Mouse (Mus musculus): ENCODE measurements at regions not wholly inside any gene's neighbourhood (a gene's known extent, or its start where the extent isn't known, plus 50 kb on each side); places are given as distances from the start of the nearest gene placed in this dataset.

DNA sequence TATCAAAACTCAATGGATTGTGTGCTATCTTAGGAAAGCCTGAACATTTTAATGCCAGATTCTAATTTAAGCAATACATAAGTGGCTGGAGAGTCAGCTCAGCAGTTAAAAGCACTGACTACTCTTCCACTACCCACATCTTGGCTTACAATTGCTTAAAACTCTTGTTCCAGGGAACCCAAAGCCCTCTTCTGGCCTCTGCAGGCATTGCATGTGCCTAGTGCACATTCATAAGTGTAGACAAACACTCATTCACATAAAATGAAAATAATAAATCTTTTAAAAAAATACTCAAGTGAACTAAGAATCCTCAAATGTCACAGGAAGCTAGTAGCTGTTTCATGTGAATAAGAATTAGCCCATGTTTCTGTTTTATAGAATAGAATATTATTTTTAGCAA is 236.5 kb downstream of the Agtpbp1 start:
- Histone ChIP-seq H3K4me3 (ENCODE audit: insufficient read depth, low read depth, low read length) (no peak overlapping the region), H3K27ac (replicated peaks; ENCODE audit: low read depth, low read length) (no peak overlapping the region), H3K4me1 (ENCODE audit: control insufficient read depth, insufficient read depth, insufficient read length, low read length) (no peaks in the 10 kb centered on the region)

DNA sequence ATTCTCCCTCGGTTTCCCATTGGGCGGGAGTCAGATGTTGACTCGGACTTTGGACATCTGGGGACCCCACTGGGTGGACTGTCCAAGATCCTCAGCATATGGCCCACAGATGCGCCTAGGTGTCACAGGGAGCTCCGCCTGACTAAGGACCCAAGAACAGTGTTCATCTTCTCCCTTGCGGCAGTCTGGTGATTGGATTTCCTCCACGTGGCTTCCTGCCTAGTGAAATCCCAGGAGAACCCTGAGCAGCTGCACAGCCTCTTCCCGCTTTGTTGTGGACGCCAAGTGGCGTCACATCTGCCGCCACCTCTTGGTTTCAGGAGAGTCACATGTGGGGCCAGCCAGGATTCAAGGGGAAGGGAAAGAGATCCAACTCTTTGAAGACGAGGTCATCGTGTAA is 243.2 kb downstream of the Agtpbp1 start:
- H3K27ac ChIP-seq (replicated peaks; ENCODE audit: low read depth, low read length): no peak overlapping the region
- H3K4me1 ChIP-seq (ENCODE audit: control insufficient read depth, insufficient read depth, insufficient read length, low read length): no peaks in the 10 kb centered on the region
- H3K4me3 ChIP-seq (ENCODE audit: insufficient read depth, low read depth, low read length): no peak overlapping the region

DNA sequence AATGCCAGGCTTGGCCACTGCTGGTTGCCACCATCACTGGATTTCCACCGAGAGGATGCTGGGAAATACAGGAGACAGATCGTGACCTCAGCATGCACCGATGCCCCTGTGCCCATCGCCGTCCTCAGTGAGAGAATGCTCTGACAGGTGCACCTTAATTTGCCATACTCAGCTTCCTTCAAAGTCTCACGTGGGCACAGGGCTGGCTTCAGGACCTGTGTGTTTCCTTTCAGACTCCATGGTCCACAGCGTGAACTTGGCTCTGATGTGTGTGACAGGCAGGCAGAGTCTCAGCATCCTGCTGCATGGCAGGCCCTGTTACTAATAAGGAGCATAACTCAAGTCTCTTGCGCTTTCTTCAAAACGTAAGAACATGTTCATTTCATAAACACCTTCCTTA is 246.6 kb downstream of the Agtpbp1 start:
- Histone ChIP-seq H3K4me1 (ENCODE audit: control insufficient read depth, insufficient read depth, insufficient read length, low read length) (no peaks in the 10 kb centered on the region), H3K27ac (replicated peaks; ENCODE audit: low read depth, low read length) (no peak overlapping the region), H3K4me3 (ENCODE audit: insufficient read depth, low read depth, low read length) (no peak overlapping the region)

DNA sequence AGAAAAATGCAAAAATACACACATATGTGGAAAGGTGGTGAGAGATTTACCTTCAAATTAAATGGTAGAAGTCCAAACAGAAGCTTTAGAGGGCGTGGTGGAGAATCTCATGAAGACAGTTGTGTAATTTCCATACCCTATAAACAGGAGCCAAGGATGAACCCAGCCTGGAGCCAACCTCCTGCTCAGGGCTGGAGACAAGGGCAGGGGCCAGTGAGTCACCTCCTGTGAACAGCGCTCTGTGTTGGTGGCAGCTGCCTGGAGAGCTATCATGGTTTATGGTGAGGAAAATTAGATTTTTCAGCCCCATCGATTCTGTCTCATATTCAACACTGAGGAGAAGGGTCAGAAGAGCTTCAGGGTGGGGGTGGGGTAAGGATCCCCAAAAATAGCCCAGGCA is 261.1 kb downstream of the Agtpbp1 start:
- Histone ChIP-seq H3K4me1 (ENCODE audit: control insufficient read depth, insufficient read depth, insufficient read length, low read length) (no peaks in the 10 kb centered on the region), H3K4me3 (ENCODE audit: insufficient read depth, low read depth, low read length) (no peak overlapping the region), H3K27ac (replicated peaks; ENCODE audit: low read depth, low read length) (no peak overlapping the region)

DNA sequence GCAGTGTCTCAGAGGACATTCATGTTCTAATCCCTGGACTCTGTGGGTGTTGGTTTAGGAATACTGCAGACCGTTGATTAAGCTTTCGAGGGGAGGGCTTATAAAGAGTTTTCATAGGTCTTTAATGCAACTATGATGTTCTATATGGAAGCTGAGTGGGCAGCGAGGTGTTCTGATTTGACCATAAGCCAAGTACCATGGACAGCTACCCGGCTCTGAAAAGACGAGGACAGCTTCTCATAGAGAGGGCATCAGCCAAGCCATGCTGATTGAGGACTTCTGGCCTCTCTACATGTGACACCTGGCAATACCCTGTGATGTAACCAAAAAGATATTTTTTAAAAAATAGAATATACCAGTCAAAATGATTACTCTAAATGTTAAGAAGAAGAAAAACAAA is 261.6 kb downstream of the Agtpbp1 start:
- Histone ChIP-seq H3K27ac (replicated peaks; ENCODE audit: low read depth, low read length) (no peak overlapping the region), H3K4me1 (ENCODE audit: control insufficient read depth, insufficient read depth, insufficient read length, low read length) (no peaks in the 10 kb centered on the region)

DNA sequence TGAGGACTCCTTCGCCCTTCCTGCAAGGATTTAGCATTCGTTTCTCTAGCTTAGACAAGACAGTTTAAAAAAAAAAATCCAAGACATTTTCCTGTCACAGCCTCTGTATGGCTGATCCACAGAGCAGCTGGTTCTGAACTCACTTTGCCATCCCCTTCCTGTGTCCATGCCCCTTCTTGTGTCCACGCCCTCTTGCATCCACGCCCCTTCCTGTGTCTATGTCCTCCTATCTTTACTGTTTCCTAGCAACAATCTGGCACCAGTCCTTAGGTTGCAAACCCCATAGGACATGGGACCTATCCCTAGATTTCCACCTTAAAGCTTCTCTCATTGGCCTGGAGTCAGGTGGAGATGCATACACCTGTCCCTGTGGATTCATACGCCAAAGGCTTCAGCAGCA is 264.8 kb downstream of the Agtpbp1 start:
- Histone ChIP-seq H3K27ac (replicated peaks; ENCODE audit: low read depth, low read length) (no peak overlapping the region), H3K4me1 (ENCODE audit: control insufficient read depth, insufficient read depth, insufficient read length, low read length) (no peaks in the 10 kb centered on the region), H3K4me3 (ENCODE audit: insufficient read depth, low read depth, low read length) (no peak overlapping the region)

More for the DNA sequence above, 261.6 kb downstream of the Agtpbp1 start:
- no peak overlapping the region for H3K4me3 ChIP-seq (ENCODE audit: insufficient read depth, low read depth, low read length)

DNA sequence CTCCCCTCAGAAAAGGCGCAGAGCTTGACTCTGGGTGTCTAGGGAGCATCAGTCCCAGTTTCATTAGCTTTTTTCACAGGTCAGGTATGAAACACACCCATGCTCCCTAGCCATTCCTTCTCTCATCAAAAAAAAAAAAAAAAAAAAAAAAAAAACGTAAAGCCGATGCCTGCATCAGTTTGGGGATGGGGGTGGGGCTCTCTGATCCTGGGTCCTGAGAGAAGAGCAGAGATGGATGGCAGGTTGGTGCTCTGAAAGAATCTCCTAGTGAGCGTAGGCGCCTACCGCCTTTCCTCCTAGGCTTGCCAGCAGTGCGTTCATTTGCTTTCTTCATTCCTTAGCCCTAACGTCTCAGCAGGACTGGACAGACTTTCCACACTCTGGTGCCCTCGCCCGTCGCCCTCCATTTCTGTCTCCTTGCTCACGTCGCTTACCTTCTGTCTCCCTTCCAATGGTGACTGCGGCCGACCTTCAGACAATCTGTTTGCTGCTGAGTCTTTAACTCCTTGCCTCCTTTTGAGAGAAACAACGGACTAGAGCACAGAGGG is 267.5 kb downstream of the Agtpbp1 start:
- Histone ChIP-seq H3K4me1 (ENCODE audit: control insufficient read depth, insufficient read depth, insufficient read length, low read length) (no peaks in the 10 kb centered on the region), H3K27ac (replicated peaks; ENCODE audit: low read depth, low read length) (no peak overlapping the region), H3K4me3 (ENCODE audit: insufficient read depth, low read depth, low read length) (no peak overlapping the region)

DNA sequence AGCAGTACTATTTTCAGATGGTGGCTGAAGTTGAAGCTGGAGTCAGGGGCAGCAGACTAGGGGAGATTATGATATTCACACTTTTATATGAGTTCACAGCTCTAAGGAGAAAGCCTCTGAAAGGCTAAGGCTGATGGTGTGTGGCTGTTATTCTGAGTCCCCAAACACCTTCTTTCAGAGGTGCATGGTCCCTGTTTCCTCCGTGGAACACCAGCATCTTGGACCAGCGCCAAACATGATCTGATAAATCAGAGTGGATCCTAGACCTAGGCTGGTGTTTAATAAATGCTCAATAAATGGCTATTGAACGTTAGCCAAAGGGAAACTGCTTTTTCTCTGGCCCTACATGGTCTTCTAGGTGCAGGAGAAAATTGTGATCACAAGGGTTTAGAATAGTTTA is 269.2 kb downstream of the Agtpbp1 start:
- Histone ChIP-seq H3K27ac (replicated peaks; ENCODE audit: low read depth, low read length) (no peak overlapping the region), H3K4me1 (ENCODE audit: control insufficient read depth, insufficient read depth, insufficient read length, low read length) (no peaks in the 10 kb centered on the region), H3K4me3 (ENCODE audit: insufficient read depth, low read depth, low read length) (no peak overlapping the region)

DNA sequence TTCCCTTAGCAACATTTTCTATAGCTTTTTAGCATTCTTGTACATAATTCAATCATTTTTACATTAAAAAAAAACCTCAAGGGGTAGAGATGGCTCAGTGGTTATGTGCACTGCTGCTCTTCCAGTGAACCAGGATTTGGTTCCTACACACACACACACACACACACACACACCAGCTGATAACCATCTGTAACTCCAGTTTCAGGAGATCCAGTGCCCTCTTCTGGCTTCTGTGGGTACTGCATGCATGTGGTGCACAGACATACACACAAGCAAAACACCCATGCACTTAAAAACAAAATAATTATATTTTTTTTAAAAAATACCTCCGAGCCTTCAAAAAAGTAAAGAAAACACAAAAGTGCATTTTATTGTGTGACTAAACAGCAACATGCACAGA is 270.6 kb downstream of the Agtpbp1 start:
- Histone ChIP-seq H3K4me3 (ENCODE audit: insufficient read depth, low read depth, low read length) (no peak overlapping the region), H3K27ac (replicated peaks; ENCODE audit: low read depth, low read length) (no peak overlapping the region), H3K4me1 (ENCODE audit: control insufficient read depth, insufficient read depth, insufficient read length, low read length) (no peaks in the 10 kb centered on the region)

DNA sequence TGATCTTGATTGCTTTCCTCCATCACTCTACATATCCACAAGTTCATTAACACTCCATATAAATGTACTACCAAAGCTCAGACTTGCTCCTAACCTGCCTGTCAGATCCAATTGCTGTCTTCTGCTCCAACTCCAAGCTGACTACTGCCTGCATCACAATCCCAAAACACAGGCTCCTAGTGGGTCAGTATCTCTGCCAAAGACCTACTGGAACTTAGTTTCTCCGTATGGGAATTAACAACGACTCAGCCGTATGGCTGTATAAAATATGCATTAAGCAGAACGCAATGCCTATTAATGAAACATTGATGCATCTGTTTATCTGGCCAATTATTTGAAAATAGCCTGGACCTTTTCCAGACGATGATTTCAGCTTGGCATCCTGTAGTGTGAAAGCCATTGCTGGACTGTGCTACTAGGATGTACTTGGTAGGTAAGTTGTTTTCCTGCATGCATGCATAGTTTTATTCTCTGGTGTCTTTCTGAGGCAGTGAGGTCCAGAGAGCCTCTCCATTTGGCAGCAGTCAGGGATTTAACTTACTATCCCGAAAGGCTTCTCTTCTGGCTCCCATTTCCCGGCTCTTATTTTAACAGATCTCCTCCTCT is 271.2 kb downstream of the Agtpbp1 start:
- no peaks in the 10 kb centered on the region for H3K4me1 ChIP-seq (ENCODE audit: control insufficient read depth, insufficient read depth, insufficient read length, low read length)
- no peak overlapping the region for H3K27ac ChIP-seq (replicated peaks; ENCODE audit: low read depth, low read length)
- no peak overlapping the region for H3K4me3 ChIP-seq (ENCODE audit: insufficient read depth, low read depth, low read length)

DNA sequence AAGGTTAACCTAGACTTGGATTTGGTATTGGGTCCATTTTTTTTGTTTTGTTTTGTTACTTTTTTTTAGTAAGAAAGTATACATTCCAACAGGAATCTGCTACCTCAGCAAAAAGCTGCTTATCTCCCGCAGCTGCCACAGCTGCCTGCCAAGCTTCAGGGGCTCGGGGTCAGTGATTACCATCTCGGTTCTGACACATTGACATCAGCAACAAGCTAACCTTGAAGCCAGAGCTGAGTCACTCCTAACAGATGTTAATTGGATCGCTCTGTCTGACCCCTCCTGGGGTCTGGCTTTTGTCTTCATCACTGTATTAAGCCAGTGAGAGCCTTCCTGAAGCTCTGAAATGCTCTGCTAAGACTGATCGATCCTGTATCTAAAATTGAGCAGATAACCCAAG is 292.1 kb downstream of the Agtpbp1 start:
- no peak overlapping the region for H3K4me3 ChIP-seq (ENCODE audit: insufficient read depth, low read depth, low read length)
- no peak overlapping the region for H3K27ac ChIP-seq (replicated peaks; ENCODE audit: low read depth, low read length)
- H3K4me1 ChIP-seq (ENCODE audit: control insufficient read depth, insufficient read depth, insufficient read length, low read length): no peaks in the 10 kb centered on the region

DNA sequence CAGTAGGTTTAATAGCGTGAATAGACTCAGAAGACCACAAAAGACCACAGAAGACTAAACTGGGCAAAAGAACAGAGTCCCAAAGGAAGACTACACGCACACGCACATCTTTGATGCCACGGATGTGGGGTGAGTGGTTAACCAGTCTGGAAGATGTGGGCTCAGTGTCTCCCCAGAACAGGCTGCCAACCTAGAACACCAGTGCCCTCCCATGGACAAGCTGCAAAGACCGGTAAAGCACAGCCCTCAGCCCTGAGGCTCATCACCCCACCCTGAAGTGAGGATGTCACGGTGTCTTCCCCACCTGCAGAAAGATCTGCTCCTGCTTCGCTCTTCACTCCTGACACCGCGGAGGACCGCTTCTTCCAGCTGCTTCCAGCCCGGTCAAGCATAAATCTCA is 295.9 kb downstream of the Agtpbp1 start:
- Histone ChIP-seq H3K27ac (replicated peaks; ENCODE audit: low read depth, low read length) (no peak overlapping the region), H3K4me3 (ENCODE audit: insufficient read depth, low read depth, low read length) (no peak overlapping the region)

DNA sequence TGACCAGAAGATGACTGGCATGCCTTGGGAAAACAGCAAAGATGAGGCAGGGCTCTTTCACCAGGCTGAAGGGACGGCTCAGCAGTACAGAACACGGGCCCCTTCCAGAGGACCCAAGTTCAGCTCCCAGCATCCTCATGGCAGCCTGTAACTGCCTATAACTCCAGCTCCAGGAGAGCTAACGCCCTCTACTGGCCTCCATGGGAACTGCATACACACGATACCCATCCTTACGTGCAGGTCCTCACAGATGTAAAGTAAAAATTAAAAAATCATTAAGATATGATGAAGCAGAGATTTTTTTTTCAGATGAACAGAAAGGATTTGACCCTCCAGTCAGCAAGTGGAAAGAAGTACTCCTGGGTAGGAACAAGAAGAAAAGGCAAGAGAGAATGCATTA is 303.8 kb downstream of the Agtpbp1 start:
- H3K27ac ChIP-seq (replicated peaks; ENCODE audit: low read depth, low read length): no peak overlapping the region
- H3K4me3 ChIP-seq (ENCODE audit: insufficient read depth, low read depth, low read length): no peak overlapping the region
- H3K4me1 ChIP-seq (ENCODE audit: control insufficient read depth, insufficient read depth, insufficient read length, low read length): no peaks in the 10 kb centered on the region

More for the DNA sequence above, 295.9 kb downstream of the Agtpbp1 start:
- no peaks in the 10 kb centered on the region for H3K4me1 ChIP-seq (ENCODE audit: control insufficient read depth, insufficient read depth, insufficient read length, low read length)

DNA sequence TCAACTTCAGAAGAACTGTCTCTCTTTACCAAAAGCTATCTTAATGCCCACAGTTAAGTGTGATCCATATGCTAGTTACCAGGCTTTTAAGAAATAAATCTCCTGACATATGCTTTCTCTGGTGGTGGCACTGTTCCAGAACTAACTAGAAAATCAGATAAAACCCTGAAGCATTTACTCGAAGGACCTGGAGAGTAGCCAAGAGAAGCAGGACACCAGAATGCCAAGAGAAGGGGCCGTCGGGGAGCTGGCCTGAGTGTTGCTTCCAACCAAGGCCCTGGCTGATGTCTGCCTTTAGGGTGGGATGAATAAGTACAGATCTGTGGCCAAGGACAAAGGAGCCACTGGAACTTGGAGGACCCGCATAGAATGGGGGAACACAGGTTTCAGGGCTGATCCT is 305.9 kb downstream of the Agtpbp1 start:
- Histone ChIP-seq H3K27ac (replicated peaks; ENCODE audit: low read depth, low read length) (no peak overlapping the region), H3K4me3 (ENCODE audit: insufficient read depth, low read depth, low read length) (no peak overlapping the region), H3K4me1 (ENCODE audit: control insufficient read depth, insufficient read depth, insufficient read length, low read length) (no peaks in the 10 kb centered on the region)

DNA sequence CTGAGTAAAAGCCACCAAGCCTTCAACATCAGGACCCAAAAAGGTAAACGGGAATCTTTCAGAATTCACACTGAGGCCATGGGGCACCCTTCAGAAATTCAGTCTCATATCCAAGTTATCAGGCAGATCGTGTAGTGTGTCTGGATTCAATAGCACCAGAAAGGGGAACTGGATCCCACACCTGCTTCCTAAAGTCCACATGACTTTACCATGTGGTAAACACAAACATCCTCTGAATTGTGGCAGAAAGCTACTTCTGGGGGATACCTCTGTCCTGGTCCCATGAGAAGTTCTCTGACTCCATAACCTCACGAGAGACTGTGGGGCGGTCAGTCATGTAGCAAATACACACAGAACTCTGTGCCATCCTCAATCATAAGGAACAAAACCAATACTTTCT is 313.4 kb downstream of the Agtpbp1 start:
- no peak overlapping the region for H3K27ac ChIP-seq (replicated peaks; ENCODE audit: low read depth, low read length)
- H3K4me3 ChIP-seq (ENCODE audit: insufficient read depth, low read depth, low read length): no peak overlapping the region
- H3K4me1 ChIP-seq (ENCODE audit: control insufficient read depth, insufficient read depth, insufficient read length, low read length): no peaks in the 10 kb centered on the region

DNA sequence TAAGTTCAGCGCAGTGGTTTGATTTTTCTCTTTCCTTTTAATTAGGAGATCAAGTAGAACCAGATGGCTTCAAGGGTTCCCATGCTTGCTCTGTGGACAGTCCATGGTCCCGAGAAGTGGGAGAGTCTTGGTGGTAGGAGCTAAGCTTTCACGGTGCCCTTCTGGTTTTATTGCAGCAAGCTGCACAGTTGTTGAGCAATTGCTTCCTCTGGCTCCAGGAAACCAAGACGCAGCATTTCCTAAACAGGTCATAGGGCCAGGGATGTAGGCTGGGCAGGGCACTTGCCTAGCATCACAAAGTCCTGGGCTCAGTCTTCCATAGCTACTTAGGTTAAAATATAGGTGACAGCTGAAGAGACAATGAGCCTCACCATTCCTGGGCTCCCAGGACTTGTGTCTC is 318.2 kb downstream of the Agtpbp1 start:
- Histone ChIP-seq H3K27ac (replicated peaks; ENCODE audit: low read depth, low read length) (no peak overlapping the region), H3K4me3 (ENCODE audit: insufficient read depth, low read depth, low read length) (no peak overlapping the region), H3K4me1 (ENCODE audit: control insufficient read depth, insufficient read depth, insufficient read length, low read length) (no peaks in the 10 kb centered on the region)
